Mouse (Mus musculus) cerebral cortex, adult 2 months (tissue): Measurements from ENCODE around the gene Fut1.

Experiments used
- WGBS: fragments of 180-500 bp; shearing (Covaris S2); methylation state at CpG from one replicate; pipeline ENCODE4 v1.1.7; 2018; 5-methylcytosine and 5-hydroxymethylcytosine counted together

Fut1 gene

DNA sequence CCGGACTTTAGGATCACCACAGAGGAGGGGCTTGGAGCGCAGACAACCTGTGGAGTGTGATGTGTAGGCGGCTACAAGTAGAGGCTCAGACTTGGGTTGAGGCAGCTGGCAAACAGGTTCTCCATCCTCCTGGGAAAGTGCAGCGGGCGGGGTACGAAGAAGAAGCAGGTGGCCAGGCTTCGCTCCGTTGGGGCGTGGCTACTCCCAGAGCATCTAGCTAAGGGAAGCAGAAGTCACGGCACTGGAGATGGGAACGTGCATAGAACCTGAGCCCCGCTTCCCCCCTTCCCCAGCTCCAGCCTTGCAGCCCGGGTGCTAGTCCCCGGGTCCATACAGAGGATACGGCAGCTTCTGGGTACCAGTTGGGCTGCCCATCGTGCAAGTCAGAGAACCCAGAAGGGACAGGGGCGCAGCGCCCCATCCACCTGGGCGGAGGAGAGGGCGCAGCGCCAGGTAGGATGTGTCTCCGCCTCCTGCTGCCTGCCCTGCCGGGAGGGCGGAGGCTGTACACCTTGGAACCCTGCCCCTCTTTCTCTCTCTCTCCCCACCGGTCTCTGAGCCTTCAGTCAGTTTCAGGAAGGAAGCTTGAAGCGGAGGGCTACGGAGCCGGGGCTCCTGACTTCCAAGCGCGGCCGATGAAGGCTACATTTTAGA is at the start of gene Fut1:
TSS of gene Fut1 (plus strand) at position 248 of the 654 bp plus-strand sequence.
- WGBS = 8% methylated on average over 31 of the region's 31 CpGs

DNA sequence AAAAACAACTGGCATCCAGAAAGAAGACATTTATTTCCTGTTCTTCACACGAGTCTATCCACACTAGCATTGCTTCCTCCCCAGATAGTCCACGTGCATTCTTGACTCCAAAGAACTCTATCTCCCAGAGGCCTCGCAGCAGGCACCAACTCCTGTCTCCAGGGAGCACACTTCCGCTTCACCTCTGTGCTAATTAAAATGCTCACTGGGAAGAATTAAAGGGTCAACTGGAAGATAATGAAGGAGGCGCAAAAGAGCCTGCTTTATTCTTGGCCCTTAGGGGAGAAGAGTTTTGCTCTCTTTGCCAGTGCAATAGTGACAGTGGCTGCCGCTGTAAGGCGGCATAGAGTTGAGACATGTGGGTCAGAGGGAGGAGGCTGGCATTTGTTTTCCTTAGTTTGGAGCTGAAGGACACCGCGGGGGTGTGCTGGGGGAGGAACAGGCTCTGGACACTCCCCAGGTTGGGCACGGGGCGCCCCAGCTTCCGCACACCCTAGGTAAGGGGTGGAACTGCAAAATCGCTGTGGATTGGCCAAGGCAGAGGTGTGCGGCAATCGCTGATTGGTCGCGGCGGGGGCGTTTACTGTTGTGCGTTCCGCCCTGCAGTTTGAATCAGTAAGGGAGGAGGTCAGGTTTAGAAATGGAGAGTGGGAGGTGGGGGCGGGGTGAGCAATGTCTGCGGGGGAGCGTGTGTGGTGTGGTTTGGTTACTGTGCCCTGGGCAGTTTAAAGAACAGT is 49.1 kb upstream of the Fut1 start:
- WGBS = 3% methylated on average over 24 of the region's 24 CpGs

GRCm38 (mm10) chr7:45568601-45569473 is 48.3 kb upstream of the Fut1 start:
- 78% methylated on average over 10 of the region's 10 CpGs for WGBS

DNA sequence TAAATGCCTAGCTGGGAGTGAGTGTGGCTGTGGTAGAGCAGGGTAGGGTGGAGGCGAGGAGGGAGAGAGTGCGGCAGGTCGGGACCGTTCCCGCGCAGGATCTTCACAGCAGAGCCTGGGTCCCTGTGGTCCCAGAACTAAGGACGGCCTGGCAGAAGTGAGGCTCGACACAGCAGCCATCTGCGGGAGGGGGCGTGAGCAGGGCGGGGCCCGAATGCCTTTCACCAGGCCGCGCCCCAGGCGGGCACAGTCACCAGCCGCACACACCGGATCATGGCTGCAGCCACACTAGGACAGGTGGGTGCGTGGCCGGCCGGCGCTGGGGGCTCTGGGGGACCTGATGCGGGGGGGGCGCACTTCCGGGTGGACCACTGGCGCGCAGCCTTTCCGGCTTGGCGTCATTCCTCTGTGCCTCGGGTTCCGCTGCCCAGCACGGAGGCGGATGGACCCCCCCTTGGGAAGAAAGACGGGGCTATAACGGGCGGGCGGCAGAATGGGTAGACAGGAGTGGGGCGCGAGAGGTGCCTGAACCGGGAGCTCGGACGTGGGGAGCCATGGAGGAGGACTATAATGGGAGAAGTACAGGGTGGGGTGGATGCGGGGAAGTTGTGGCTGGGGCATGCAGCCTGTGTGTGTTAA is 46.9 kb upstream of the Fut1 start, which contains the start of gene Bcat2:
TSS of gene Bcat2 (plus strand) at position 51 of the 639 bp plus-strand sequence.
- 1% methylated on average over 41 of the region's 42 CpGs for WGBS

DNA sequence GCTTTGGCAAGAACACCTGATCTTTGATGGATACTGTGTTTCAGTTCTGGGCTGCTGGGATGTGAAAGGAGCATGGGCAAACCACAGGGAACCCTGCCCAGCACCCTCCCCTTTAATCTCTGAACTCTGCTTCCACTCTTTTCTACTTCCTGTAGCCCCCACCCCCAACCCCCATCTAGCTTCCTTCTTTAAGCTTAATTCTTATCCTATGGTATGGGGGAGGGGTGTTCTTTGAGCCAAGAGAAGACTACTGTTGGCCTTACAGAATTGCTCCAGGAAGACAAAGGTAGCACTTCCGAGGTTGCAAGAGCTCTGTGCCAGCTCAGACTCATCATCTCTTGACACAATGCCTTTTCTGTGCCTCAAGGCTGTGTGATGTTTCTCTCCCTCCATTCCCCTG is 45.1 kb upstream of the Fut1 start:
- WGBS = 55% methylated on average over 1 of the region's 1 CpGs

DNA sequence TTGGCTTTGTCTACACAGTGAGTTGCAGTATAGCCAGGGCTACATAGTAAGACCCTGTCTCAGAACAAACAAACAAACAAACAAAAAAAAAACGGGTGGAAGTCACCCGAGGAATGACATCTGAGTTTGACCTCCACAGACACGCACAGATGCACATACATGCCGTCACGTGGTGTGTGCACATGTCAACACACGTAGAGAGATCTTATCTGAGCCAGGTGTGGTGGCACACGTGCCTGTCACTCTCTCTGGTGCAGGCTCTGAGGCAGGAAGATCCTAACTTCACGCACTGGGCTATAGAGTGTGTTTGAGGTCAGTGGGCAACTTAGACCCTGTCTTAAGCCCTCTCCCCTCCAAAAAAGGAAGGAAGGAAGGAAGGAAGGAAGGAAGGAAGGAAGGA is 43.1 kb upstream of the Fut1 start:
- WGBS = 81% methylated on average over 8 of the region's 8 CpGs

- WGBS = 91% methylated on average over 15 of the region's 15 CpGs
Measured at GRCm38 (mm10) chr7:45574472-45575379, 42.4 kb upstream of the Fut1 start.

DNA sequence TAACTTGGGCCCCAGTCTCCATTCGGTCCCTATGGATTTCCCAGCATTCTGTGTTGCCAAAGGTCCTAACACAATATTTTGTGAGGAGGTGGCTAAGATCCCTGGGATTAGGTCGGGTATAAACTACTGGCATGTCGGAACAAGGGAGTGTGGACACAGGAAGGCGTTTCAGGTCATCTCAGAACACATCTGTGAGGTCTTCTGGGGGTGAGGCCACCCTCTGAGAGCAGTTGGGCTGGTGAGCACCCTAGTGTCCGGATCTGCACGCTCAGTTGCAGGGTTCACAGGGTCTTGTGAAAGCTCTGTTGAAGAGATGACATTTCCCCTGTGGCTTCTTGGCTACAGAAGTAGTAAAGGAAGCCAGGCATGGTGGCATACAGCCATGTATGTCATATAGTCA is 31.2 kb upstream of the Fut1 start:
- WGBS = 91% methylated on average over 6 of the region's 6 CpGs

DNA sequence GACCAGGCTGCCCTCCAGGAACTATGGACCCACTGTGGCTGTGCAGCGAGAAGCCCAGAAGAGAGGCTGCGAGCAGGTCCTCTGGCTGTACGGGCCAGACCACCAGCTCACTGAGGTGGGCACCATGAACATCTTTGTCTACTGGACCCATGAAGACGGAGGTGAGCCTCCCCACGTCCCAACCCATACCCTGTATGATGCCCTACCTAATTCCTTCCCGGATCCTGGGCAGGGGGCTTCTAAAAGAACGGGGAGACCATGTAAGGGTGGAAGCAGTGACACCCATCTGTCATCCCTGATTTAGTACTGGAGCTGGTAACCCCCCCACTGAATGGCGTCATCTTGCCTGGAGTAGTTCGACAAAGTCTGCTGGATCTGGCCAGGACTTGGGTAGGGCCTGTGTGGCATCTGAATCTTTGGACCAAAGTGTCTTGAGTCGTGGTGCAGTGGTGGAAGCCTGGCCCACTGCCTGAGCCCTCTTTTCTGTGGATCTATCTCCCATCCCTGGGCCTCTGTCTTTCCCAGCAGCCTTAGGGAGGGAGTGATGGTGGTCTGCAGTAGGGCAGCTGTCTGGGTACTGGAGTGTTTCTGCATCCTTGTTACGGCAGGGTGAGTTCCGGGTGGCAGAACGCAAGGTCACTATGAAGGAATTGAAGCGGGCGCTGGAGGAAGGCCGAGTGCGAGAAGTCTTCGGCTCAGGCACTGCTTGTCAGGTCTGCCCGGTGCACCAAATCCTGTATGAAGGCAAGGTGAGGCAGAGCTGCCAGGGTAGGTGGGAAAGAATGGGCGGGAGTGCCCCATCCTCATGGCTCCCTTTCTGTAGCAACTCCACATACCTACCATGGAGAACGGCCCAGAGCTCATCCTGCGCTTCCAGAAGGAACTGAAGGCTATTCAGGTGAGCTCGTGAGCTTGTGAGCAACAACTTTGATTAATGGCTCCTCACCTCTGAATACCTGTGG is 29.2 kb upstream of the Fut1 start:
- WGBS = 95% methylated on average over 23 of the region's 23 CpGs

GRCm38 (mm10) chr7:45589173-45589572 is 27.9 kb upstream of the Fut1 start:
- WGBS = under 1% methylated on average over 19 of the region's 19 CpGs

DNA sequence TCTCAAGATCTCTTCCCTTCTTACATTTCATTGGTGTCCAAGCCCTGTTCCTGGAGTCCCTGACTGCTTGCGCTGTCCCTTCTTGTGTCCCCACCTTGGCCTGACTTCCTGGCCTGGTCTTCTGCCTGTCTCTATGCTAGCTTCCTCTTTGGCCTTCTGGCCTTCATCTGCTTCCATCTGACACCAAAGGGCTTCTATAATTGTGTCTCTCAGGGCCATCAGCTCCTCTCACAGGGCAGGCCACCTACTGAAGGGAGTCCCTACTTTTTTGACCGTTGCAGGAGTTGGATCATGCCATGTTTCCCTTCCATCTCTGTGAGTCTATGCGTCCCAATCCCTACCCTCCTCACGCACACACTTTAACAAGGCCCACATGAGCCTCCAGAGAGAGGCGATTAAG is 27.2 kb upstream of the Fut1 start:
- whole genome bisulfite sequencing = 94% methylated on average over 5 of the region's 5 CpGs

DNA sequence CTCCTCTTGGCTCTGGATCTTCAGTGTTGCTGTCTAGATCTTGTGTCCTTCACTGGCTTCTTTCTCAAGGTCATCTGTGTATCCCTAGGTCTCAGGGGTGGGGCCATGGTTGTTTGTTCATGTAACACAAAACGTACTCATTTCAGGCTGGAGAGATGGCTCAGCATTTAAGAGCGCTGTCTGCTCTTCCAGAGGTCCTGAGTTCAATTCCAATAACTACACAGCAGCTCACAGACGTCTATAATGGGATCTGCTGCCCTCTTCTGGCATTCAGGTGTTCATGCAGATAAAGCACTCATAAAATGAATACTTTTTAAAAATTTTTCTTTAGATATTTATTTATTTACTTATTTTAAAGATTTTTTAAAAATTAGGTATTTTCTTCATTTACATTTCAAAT is 26.2 kb upstream of the Fut1 start:
- WGBS = 64% methylated on average over 3 of the region's 3 CpGs

DNA sequence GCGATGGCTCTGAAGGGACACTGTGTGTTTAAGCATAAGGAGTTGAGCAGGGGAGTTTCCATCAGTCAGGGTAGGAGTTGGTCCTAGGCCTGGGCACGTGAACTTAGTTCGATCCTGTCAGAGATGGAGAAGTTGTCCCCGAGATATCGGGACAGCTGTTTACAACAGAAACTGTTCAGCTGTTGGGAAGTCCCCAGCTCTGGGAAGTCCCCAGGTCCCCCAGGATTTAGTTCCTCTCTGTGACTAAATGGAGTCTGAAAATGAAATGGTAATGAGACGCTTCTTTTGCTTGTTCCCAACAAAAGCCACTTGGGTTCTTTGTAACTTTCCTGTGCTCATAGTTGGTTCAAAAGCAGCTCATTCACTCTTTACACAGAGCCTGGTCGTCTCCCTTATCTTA is 25.2 kb upstream of the Fut1 start:
- WGBS = 86% methylated on average over 7 of the region's 7 CpGs

- WGBS = 23% methylated on average over 10 of the region's 10 CpGs
Measured at GRCm38 (mm10) chr7:45593118-45593815, 23.8 kb upstream of the Fut1 start.

GRCm38 (mm10) chr7:45595176-45595575 is 21.9 kb upstream of the Fut1 start:
- WGBS = 87% methylated on average over 4 of the region's 4 CpGs

- 94% methylated on average over 1 of the region's 1 CpGs for WGBS
Measured at GRCm38 (mm10) chr7:45596107-45596506, 21.0 kb upstream of the Fut1 start.

GRCm38 (mm10) chr7:45597013-45597412 is 20.1 kb upstream of the Fut1 start:
- 94% methylated on average over 5 of the region's 5 CpGs for WGBS

DNA sequence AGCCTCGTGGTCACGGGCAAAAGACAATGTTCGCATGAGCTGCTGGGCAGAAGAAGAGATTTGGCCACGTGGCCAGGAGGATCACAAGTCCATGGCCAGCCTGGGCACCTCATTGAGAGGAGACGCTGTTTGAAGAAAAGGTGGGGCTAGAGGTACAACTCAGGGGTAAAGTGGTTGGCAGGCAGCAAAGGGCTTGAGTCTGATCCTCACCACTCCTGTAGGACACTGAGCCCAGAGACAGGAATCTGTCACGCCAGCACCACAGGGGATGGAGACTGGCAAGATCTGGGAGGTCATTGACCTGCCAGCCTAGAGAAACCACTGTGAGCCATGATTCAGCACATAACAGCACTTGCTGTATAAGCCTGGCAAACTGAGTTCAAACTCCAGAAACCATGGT is 19.6 kb upstream of the Fut1 start:
- WGBS = 91% methylated on average over 6 of the region's 6 CpGs
